Mouse (Mus musculus): ENCODE results near the gene Rassf10. TPM values are rescaled to one million over a fixed set of nuclear protein-coding genes. Genes with fewer than 3 reads are reported as not detected.

Rassf10 gene
- polyA plus RNA-seq, 1 experiment from 2014 or later = 3.7 TPM

DNA sequence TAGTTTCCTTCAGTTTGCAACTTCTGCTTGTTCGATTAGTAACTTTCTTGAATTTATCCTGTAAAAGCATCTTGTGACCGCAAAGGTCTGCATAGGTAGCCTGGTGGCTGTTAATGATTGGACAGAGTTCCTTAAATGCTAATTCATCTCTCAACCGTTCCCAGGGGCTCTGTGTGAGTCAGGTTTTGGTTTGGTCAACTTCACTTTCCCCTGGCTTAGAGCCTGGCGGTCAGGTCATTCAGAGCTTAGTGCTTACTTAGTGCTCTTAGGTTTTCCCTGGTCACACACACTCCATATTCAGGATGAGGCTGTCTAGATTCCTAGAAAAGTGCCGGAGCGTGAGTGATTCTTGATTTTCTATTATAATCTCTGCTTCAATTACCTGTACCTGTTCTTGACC, 12.6 kb downstream of the Rassf10 start:
- Histone ChIP-seq H3K9me3 (peaks cover 8% of the 10 kb centered on the region), H3K27me3 (no peaks in the 10 kb centered on the region), H3K4me3 (no peak overlapping the region), H3K27ac (no peak overlapping the region), H3K9ac (no peak overlapping the region), H3K36me3 (no peaks in the 10 kb centered on the region), H3K4me1 (peaks cover 12% of the 10 kb centered on the region; the same call in 1 of the 2 replicates), H3K4me2 (replicated peaks) (no peak overlapping the region)
- ATAC-seq (ENCODE audit: insufficient number of reproducible peaks, insufficient read depth, low FRiP score, low TSS enrichment) = no peak
- WGBS = 48% methylated on average over 6 of the region's 6 CpGs

DNA sequence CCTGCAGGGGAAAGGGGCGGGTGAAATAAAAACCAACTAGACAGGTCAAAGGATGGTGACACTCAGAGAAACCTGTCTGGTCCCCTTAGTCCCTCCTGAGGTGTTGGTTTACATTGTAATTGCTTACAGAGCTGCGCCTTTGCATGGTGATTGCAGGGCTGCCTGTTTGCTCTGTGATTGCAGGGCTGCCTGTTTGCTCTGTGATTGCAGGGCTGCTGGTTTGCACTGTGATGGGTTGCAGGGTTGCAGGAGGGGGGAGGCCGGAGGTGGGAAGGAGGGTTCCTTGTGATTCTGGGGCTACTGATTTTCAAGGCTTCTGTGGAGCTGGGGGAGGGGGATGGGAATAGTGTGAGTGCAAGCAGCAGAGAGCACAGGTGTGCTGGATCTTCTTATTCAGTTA, 13.0 kb downstream of the Rassf10 start:
- peaks cover 12% of the 10 kb centered on the region; the same call in 1 of the 2 replicates for H3K4me1 ChIP-seq
- H3K4me3 ChIP-seq = no peak overlapping the region
- H3K27ac ChIP-seq = no peak overlapping the region; the same call in 1 of the 2 replicates
- no peak overlapping the region for H3K9ac ChIP-seq
- H3K9me3 ChIP-seq = peaks cover 8% of the 10 kb centered on the region
- H3K36me3 ChIP-seq = no peaks in the 10 kb centered on the region
- H3K4me2 ChIP-seq (replicated peaks) = no peak overlapping the region
- WGBS = 10% methylated on average over 3 of the region's 3 CpGs
- 0 out of 2 replicates have a peak, but pooled peaks have one; percentile 41 for ATAC-seq (ENCODE audit: insufficient number of reproducible peaks, insufficient read depth, low FRiP score, low TSS enrichment)
- no peaks in the 10 kb centered on the region for H3K27me3 ChIP-seq

DNA sequence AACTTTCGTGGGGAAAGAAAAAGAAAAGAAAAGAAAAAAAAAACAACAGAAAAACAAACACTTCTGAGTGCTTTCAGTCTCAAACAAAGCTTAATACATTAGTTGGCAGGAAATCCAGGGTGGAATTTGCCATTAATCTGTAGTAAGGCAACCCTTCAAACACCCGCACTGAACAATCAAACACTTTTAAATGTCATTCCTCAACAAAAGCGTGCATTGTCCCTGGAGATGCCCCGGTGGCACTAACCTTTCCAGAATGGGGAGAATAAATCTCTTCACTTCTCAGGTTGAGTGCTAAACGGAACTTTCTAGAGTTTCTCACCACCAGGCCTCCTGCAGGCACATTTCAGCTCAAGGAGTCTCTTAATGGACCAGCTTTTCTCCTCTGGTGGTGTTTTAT, 29.6 kb downstream of the Rassf10 start:
- Histone ChIP-seq H3K4me1 (peaks cover 9% of the 10 kb centered on the region; the same call in 1 of the 2 replicates), H3K9ac (no peak overlapping the region), H3K36me3 (no peaks in the 10 kb centered on the region), H3K9me3 (no peaks in the 10 kb centered on the region), H3K27ac (no peak overlapping the region), H3K27me3 (no peaks in the 10 kb centered on the region), H3K4me3 (no peak overlapping the region), H3K4me2 (replicated peaks) (no peak overlapping the region)
- WGBS = 30% methylated on average over 5 of the region's 5 CpGs
- ATAC-seq (ENCODE audit: insufficient number of reproducible peaks, insufficient read depth, low FRiP score, low TSS enrichment) = no peak

DNA sequence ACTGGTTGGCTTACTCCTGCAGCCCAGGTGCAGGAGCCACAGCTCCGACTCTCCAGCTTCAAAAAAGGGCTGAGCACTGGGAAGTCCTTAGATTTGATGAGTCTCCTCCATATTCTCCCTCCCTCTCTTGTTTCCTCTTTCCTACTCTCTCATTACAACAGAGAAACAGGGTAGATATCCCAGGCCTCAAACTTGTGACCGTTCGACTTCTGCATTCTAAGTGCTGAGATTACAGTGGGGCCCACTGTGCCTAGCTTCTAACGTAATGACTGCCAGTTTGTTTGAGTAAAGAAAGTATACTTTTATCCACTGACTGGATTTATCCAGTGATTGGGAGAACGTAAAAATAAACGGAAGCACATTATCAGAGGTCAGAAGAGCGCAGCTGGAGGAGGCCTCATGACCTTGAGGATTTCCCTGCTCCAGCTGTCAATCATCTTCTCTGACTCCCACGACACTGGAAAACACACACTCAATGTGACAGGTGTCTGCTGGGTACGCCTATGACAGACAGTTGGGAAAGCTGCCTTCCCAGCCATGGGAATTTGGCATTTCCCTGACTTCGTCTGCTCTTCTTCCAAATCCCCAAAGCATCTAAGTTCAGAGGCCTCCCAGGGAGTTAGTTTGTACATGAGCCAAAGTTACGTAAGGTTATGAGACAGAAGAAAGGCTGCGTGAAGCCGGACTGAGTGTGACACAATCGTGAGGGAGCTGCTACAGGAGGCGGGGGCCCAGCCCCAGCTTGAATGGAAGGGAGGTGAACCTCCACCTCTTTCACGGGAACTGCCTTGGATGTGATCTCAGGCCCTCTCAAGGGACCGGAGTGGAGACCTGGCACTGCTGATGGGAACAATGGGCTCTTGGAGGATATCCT, 31.2 kb downstream of the Rassf10 start:
- H3K9me3 ChIP-seq = no peaks in the 10 kb centered on the region
- H3K4me3 ChIP-seq = no peak overlapping the region
- no peak for ATAC-seq (ENCODE audit: insufficient number of reproducible peaks, insufficient read depth, low FRiP score, low TSS enrichment)
- H3K27me3 ChIP-seq = no peaks in the 10 kb centered on the region
- no peak overlapping the region for H3K27ac ChIP-seq
- 47% methylated on average over 17 of the region's 17 CpGs for WGBS
- H3K4me2 ChIP-seq (replicated peaks) = no peak overlapping the region
- H3K36me3 ChIP-seq = no peaks in the 10 kb centered on the region
- peaks cover 9% of the 10 kb centered on the region; the same call in 1 of the 2 replicates for H3K4me1 ChIP-seq
- no peak overlapping the region for H3K9ac ChIP-seq

DNA sequence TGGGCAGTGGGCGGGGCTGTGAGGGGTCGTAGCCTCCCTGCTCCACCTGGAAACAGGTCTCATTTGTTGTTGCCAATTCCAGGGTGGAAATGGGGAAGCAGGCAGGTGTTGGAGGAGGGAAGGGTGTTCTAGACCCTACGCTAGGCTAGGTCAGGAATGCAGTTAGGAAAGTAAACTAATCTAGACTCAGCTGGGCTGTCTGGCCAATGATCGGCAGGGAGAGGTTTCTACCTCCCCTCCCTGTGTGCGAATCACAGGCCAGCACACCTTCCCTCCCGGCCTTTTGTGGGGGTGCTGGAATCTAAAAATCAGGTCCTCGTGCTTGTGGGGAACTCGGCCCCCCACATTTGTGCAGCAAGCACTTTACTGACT, 31.8 kb downstream of the Rassf10 start:
- H3K27me3 ChIP-seq = no peaks in the 10 kb centered on the region
- H3K9ac ChIP-seq = no peak overlapping the region
- H3K4me3 ChIP-seq = no peak overlapping the region
- H3K4me2 ChIP-seq (replicated peaks) = no peak overlapping the region
- H3K36me3 ChIP-seq = no peaks in the 10 kb centered on the region
- no peak for ATAC-seq (ENCODE audit: insufficient number of reproducible peaks, insufficient read depth, low FRiP score, low TSS enrichment)
- no peak overlapping the region for H3K27ac ChIP-seq
- H3K4me1 ChIP-seq = peaks cover 9% of the 10 kb centered on the region; the same call in 1 of the 2 replicates
- H3K9me3 ChIP-seq = no peaks in the 10 kb centered on the region
- 57% methylated on average over 8 of the region's 8 CpGs for WGBS

DNA sequence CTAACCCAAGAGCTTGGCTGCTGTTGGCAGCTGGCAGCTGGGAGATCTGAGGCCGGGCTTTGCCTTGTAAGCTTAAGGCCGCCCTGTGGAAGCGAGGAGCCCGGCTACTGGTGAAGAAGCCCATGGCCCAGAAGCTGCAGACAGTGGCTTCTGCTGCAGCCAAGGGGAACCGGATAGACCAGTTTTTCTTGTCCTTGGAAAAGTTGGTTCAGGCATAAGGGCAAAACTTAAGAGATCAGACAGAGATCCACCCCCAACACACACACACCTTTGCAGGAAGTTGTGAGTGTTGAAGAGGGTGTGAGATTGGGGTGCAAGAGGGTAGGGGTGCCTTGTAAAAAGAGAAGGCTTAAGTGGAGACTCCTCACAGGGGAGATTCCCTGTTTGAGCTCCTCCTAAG, 39.2 kb downstream of the Rassf10 start:
- Histone ChIP-seq H3K4me2 (replicated peaks) (no peak overlapping the region), H3K27me3 (no peaks in the 10 kb centered on the region), H3K9me3 (no peaks in the 10 kb centered on the region), H3K9ac (no peak overlapping the region), H3K36me3 (no peaks in the 10 kb centered on the region), H3K27ac (no peak overlapping the region), H3K4me1 (no peaks in the 10 kb centered on the region), H3K4me3 (no peak overlapping the region)
- WGBS = 74% methylated on average over 5 of the region's 5 CpGs
- ATAC-seq (ENCODE audit: insufficient number of reproducible peaks, insufficient read depth, low FRiP score, low TSS enrichment) = 0 out of 2 replicates have a peak, but pooled peaks have one; percentile 47

DNA sequence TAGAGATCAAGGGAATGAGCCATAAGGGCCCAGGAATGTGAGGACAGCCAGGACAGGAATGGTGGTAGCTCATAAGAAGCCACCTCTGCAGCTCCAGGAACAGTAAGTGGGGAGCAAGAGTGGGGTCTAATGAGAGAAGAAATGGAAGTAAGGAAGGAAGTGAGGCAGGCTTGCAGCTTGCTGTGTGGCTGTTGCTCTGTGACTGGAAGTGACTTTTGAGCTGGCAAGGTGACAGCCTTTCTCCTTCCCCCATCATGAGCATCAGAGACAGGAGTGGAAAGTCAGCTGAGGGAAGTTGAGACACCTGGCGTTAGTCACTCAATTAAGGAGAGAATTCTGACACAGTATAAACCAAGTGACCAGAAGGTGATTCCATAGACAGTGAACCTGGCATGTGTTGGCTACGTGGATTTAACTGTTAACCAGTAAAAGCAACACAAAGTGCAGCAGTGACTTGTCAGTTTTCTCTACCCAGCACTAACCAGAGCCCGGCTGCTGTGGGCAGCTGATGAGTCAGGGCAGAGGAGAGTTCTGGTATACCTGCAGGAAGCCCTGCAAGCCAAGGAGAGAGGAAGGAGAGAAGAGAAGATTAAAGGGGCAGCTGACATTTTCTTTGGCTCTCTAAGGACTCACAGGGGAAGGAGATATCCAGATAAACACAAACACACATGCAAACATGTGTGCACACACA, 49.9 kb downstream of the Rassf10 start:
- Histone ChIP-seq H3K4me2 (replicated peaks) (no peak overlapping the region), H3K9ac (no peak overlapping the region), H3K9me3 (no peaks in the 10 kb centered on the region), H3K4me3 (no peak overlapping the region), H3K27me3 (no peaks in the 10 kb centered on the region), H3K36me3 (no peaks in the 10 kb centered on the region), H3K4me1 (no peaks in the 10 kb centered on the region), H3K27ac (no peak overlapping the region)
- WGBS = 71% methylated on average over 3 of the region's 3 CpGs
- no peak for ATAC-seq (ENCODE audit: insufficient number of reproducible peaks, insufficient read depth, low FRiP score, low TSS enrichment)

DNA sequence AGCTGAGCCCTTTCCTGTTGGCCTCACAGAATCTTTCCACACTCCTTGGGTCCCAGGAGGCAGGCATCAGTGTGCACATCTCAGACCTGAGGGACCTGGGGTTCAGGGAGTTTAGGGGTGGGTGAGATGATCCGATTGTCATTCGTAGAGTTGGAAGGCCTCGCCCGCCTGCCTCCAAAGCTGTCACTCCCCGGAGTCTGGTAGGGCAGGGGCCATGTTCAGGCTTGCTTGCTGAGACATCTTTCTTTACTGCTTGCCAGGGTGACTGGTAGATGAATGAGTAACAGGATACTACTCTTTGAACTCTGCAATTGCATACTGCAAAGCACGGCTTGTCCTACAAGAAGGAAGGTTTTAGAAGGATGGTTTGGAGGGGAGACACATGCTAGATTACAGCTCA, 52.0 kb downstream of the Rassf10 start:
- Histone ChIP-seq H3K4me1 (no peaks in the 10 kb centered on the region), H3K9me3 (no peaks in the 10 kb centered on the region), H3K36me3 (no peaks in the 10 kb centered on the region), H3K4me3 (no peak overlapping the region), H3K9ac (no peak overlapping the region), H3K4me2 (replicated peaks) (no peak overlapping the region), H3K27ac (no peak overlapping the region), H3K27me3 (no peaks in the 10 kb centered on the region)
- 75% methylated on average over 6 of the region's 6 CpGs for WGBS
- no peak for ATAC-seq (ENCODE audit: insufficient number of reproducible peaks, insufficient read depth, low FRiP score, low TSS enrichment)

Measured in embryonic facial prominence, embryonic 12.5 days (tissue).